12 mouse cellular contexts compared by ENCODE assay signal in the genomic region with DNA sequence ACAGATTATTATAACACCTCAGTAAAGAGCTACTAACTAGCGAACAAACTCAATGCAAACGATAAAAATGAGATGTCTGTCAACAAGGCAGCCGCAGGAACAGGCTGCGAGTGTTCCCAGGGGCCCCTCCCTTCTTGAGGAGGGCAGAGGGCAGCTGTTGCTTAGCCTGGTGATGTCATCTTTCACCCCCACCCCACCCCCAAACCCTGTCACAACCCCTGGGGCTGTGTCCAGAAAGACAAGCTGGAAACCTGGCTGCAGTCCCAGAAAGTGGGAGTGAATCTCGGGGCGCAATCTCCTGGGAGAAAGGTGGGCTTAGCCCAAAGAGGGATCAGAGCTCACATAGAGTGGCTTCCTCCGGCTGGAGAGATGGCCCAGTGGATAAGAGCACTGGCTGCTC. TPM values are rescaled to one million over a fixed set of nuclear protein-coding genes. Genes with fewer than 3 reads are reported as not detected.
DNase-seq lines count a peak whose midpoint lies in the region; ATAC-seq lines count a peak whose summit lies in the region.
"Had no signal": no experiment of that assay in that cellular context is flagged by ENCODE, and none has a peak within 500 bp of the region (broad histone marks: within the 10 kb centered on the region; RNA-seq: fewer than 3 reads in every experiment).

No protein-coding gene starts in this region.

- H3K4me1 ChIP-seq in forebrain, embryonic 10.5 days, result no peaks in the 10 kb centered on the region
- no peaks in the 10 kb centered on the region for H3K4me1 ChIP-seq in forebrain, embryonic 15.5 days
- peaks cover 4% of the 10 kb centered on the region; the same call in 1 of the 2 replicates for H3K4me1 ChIP-seq in lung, embryonic 15.5 days
- H3K4me1 ChIP-seq in intestine, embryonic 15.5 days (replicated peaks), result no peaks in the 10 kb centered on the region; the same call in 1 of the 2 replicates
- H3K4me1 ChIP-seq in stomach, embryonic 16.5 days (ENCODE audit: control insufficient read depth, insufficient read depth, low read length), result peaks cover 4% of the 10 kb centered on the region

- H3K9me3 ChIP-seq in forebrain, embryonic 10.5 days, result no peaks in the 10 kb centered on the region
- no peaks in the 10 kb centered on the region for H3K9me3 ChIP-seq in forebrain, embryonic 15.5 days
- H3K9me3 ChIP-seq in lung, embryonic 15.5 days, result no peaks in the 10 kb centered on the region
- no peaks in the 10 kb centered on the region for H3K9me3 ChIP-seq in intestine, embryonic 15.5 days
- no peaks in the 10 kb centered on the region for H3K9me3 ChIP-seq in stomach, embryonic 16.5 days (replicated peaks; ENCODE audit: control insufficient read depth, low read length)
- H3K9me3 ChIP-seq: forebrain, embryonic 13.5 days had no signal

- DNase-seq in forebrain, embryonic 10.5 days (ENCODE audit: extremely low spot score, low spot score), result no peak
- no peak for DNase-seq in lung, postnatal 25 days (ENCODE audit: low spot score)
- DNase-seq in spleen, postnatal 4 days (ENCODE audit: low spot score in 2 of 2), result no peak
- DNase-seq in kidney, adult 8-10 months, result no peak
- DNase-seq: right cerebral cortex, postnatal 25 days had no signal

- H3K4me2 ChIP-seq in forebrain, embryonic 15.5 days (replicated peaks), result no peak overlapping the region
- no peak overlapping the region for H3K4me2 ChIP-seq in lung, embryonic 15.5 days
- H3K4me2 ChIP-seq in intestine, embryonic 15.5 days (replicated peaks), result no peak overlapping the region
- H3K4me2 ChIP-seq in stomach, embryonic 16.5 days (ENCODE audit: low read depth, low read length), result no peak overlapping the region
- H3K4me2 ChIP-seq: forebrain, embryonic 13.5 days had no signal

- no peak for ATAC-seq in forebrain, embryonic 15.5 days (replicated peaks)
- peak; percentile 39 for ATAC-seq in lung, embryonic 15.5 days (ENCODE audit: borderline replicate concordance, extremely low read depth, low FRiP score, low TSS enrichment)
- ATAC-seq in intestine, embryonic 15.5 days, result peak; percentile 68
- peak; percentile 57 for ATAC-seq in stomach, embryonic 16.5 days (ENCODE audit: insufficient read depth, low FRiP score)
- ATAC-seq: forebrain, embryonic 13.5 days had no signal

- 0 out of 2 replicates have a peak overlapping the region, but pooled peaks have one; percentile 30 for H3K27ac ChIP-seq in forebrain, embryonic 10.5 days
- no peak overlapping the region for H3K27ac ChIP-seq in forebrain, embryonic 15.5 days (replicated peaks)
- no peak overlapping the region for H3K27ac ChIP-seq in lung, embryonic 15.5 days
- H3K27ac ChIP-seq in intestine, embryonic 15.5 days, result no peak overlapping the region
- no peak overlapping the region for H3K27ac ChIP-seq in stomach, embryonic 16.5 days (ENCODE audit: low read length)
- H3K27ac ChIP-seq: forebrain, embryonic 13.5 days; macrophage had no signal

- WGBS in forebrain, embryonic 10.5 days, result 72% methylated on average over 7 of the region's 7 CpGs
- WGBS in forebrain, embryonic 15.5 days, result 36% methylated on average over 7 of the region's 7 CpGs
- WGBS in lung, embryonic 15.5 days, result 19% methylated on average over 7 of the region's 7 CpGs
- 30% methylated on average over 7 of the region's 7 CpGs for WGBS in intestine, embryonic 15.5 days
- WGBS in stomach, embryonic 16.5 days, result 27% methylated on average over 7 of the region's 7 CpGs

- no peak overlapping the region for H3K9ac ChIP-seq in forebrain, embryonic 15.5 days (replicated peaks)
- H3K9ac ChIP-seq in lung, embryonic 15.5 days, result no peak overlapping the region
- no peak overlapping the region for H3K9ac ChIP-seq in intestine, embryonic 15.5 days
- H3K9ac ChIP-seq in stomach, embryonic 16.5 days (ENCODE audit: low read length), result no peak overlapping the region
- H3K9ac ChIP-seq: forebrain, embryonic 13.5 days had no signal

- H3K27me3 ChIP-seq in forebrain, embryonic 10.5 days (ENCODE audit: poor library complexity, severe bottlenecking), result no peaks in the 10 kb centered on the region
- H3K27me3 ChIP-seq in forebrain, embryonic 15.5 days, result no peaks in the 10 kb centered on the region
- H3K27me3 ChIP-seq in lung, embryonic 15.5 days, result no peaks in the 10 kb centered on the region
- no peaks in the 10 kb centered on the region for H3K27me3 ChIP-seq in intestine, embryonic 15.5 days (replicated peaks)
- H3K27me3 ChIP-seq in stomach, embryonic 16.5 days (ENCODE audit: control insufficient read depth, insufficient read depth, low read length), result no peaks in the 10 kb centered on the region
- H3K27me3 ChIP-seq: forebrain, embryonic 13.5 days had no signal

- H3K36me3 ChIP-seq in forebrain, embryonic 10.5 days (replicated peaks), result peaks cover 12% of the 10 kb centered on the region
- H3K36me3 ChIP-seq in forebrain, embryonic 15.5 days, result peaks cover 5% of the 10 kb centered on the region; the same call in 1 of the 2 replicates
- H3K36me3 ChIP-seq in lung, embryonic 15.5 days, result no peaks in the 10 kb centered on the region
- H3K36me3 ChIP-seq in intestine, embryonic 15.5 days, result no peaks in the 10 kb centered on the region
- no peaks in the 10 kb centered on the region for H3K36me3 ChIP-seq in stomach, embryonic 16.5 days (ENCODE audit: control insufficient read depth, insufficient read depth, low read length)

- H3K4me3 ChIP-seq in forebrain, embryonic 10.5 days, result no peak overlapping the region
- no peak overlapping the region for H3K4me3 ChIP-seq in forebrain, embryonic 15.5 days
- no peak overlapping the region for H3K4me3 ChIP-seq in lung, embryonic 15.5 days
- no peak overlapping the region for H3K4me3 ChIP-seq in intestine, embryonic 15.5 days (replicated peaks)
- no peak overlapping the region for H3K4me3 ChIP-seq in stomach, embryonic 16.5 days (replicated peaks; ENCODE audit: low read length)
- H3K4me3 ChIP-seq: forebrain, embryonic 13.5 days had no signal

RNA-seq across cellular contexts. Expression of gene 1700001K19Rik, which starts 1.2 kb away (rescaled TPM):
- polyA plus RNA-seq in forebrain, embryonic 10.5 days (2016; fragmentation: Nextera tagmentation; extraction: Ambion mirVana), result not detected in 2 replicates
- 0.33 and 0.48 TPM in 2 replicates for polyA plus RNA-seq in forebrain, embryonic 15.5 days (2015; fragmentation: Nextera tagmentation; extraction: Ambion mirVana)
- polyA plus RNA-seq in lung, embryonic 15.5 days (2015; fragmentation: Nextera tagmentation; extraction: Ambion mirVana), result not detected in 2 replicates
- not detected in 2 replicates for polyA plus RNA-seq in intestine, embryonic 15.5 days (2015; fragmentation: Nextera tagmentation; extraction: Ambion mirVana)
- polyA plus RNA-seq in stomach, embryonic 16.5 days (2015; fragmentation: Nextera tagmentation; extraction: Ambion mirVana), result 0.25 TPM in 1 of 2 replicates, not detected in the other
- polyA plus RNA-seq: macrophage; neural tube, embryonic 11.5 days had no signal

RNA-seq across cellular contexts. Expression of gene Hsp90aa1, which starts 21.3 kb away (rescaled TPM):
- polyA plus RNA-seq in forebrain, embryonic 10.5 days (2016; fragmentation: Nextera tagmentation; extraction: Ambion mirVana), result 1,260 and 1,271 TPM in 2 replicates
- 1,340 and 1,345 TPM in 2 replicates for polyA plus RNA-seq in forebrain, embryonic 15.5 days (2015; fragmentation: Nextera tagmentation; extraction: Ambion mirVana)
- 825 and 899 TPM in 2 replicates for polyA plus RNA-seq in lung, embryonic 15.5 days (2015; fragmentation: Nextera tagmentation; extraction: Ambion mirVana)
- polyA plus RNA-seq in intestine, embryonic 15.5 days (2015; fragmentation: Nextera tagmentation; extraction: Ambion mirVana), result 887 and 955 TPM in 2 replicates
- 654 and 733 TPM in 2 replicates for polyA plus RNA-seq in stomach, embryonic 16.5 days (2015; fragmentation: Nextera tagmentation; extraction: Ambion mirVana)

RNA-seq across cellular contexts. Expression of gene Wdr20, which starts 56.6 kb away (rescaled TPM):
- polyA plus RNA-seq in forebrain, embryonic 10.5 days (2016; fragmentation: Nextera tagmentation; extraction: Ambion mirVana), result 22.5 and 23.5 TPM in 2 replicates
- 31.5 and 33.5 TPM in 2 replicates for polyA plus RNA-seq in forebrain, embryonic 15.5 days (2015; fragmentation: Nextera tagmentation; extraction: Ambion mirVana)
- 21.3 and 23.5 TPM in 2 replicates for polyA plus RNA-seq in lung, embryonic 15.5 days (2015; fragmentation: Nextera tagmentation; extraction: Ambion mirVana)
- 19.8 and 21.7 TPM in 2 replicates for polyA plus RNA-seq in intestine, embryonic 15.5 days (2015; fragmentation: Nextera tagmentation; extraction: Ambion mirVana)
- 23.0 and 23.4 TPM in 2 replicates for polyA plus RNA-seq in stomach, embryonic 16.5 days (2015; fragmentation: Nextera tagmentation; extraction: Ambion mirVana)
